Mouse (Mus musculus) embryo, embryonic 11 days (tissue): ENCODE results near the gene Nsun5.

Source experiments
- DNase-seq: peaks from one replicate; pipeline ENCODE4 v3.0.0-alpha.2; 2015

Nsun5 gene

GRCm38 (mm10) chr5:135376341-135376740, 6.6 kb downstream of the Nsun5 start:
- no peak for DNase-seq

GRCm38 (mm10) chr5:135380681-135381080, 10.9 kb downstream of the Nsun5 start:
- no peak for DNase-seq

DNA sequence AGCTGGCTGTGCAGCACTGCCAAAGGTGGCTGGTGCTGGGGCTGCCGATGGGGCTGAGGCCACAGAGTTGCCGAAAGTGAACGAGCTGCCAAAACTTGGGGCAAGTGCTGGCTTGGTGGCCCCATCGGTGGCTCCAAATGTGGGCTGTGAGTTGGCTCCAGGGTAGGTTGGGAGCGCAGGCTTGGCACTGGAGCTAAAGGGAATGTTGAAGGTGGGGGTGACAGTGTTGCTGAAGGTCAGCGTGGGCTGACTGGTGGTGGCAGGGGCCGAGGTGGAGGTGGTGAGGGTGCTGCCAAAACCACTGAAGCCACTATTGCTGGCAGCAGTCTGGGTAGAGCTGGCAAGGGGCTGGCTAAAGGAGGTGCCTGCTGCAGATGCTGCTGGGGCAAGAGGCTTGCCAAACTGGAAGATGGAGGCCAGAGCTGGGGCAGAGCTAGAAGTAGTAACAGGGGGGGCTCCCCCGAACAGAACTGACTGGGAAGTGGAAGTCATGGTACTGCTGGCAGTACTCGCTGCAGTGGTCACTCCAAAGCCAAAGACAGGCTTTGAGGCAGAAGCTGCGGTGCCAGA, 11.7 kb downstream of the Nsun5 start:
- no peak for DNase-seq

DNA sequence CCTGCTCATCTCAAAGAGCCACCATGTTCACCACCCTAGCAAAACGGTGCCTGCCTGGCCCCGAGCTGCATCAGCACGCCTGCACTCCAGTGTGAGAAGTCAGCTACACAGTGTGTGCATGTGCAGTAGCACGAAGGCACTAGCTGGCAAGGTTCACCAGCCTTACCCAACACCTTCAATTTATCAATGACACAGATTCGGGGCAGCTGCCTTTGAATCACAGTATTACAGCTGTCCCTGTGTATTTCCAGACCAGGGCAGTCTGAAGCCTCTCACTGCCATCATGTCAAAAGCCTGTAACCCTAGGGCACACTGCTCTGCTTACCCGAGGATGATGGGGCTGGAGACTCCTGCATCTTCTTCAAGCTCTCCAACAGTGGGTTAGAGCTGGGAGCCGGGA, 13.0 kb downstream of the Nsun5 start:
- no peak for DNase-seq

- DNase-seq: no peak
Observed at GRCm38 (mm10) chr5:135383771-135384170, 14.0 kb downstream of the Nsun5 start.

DNA sequence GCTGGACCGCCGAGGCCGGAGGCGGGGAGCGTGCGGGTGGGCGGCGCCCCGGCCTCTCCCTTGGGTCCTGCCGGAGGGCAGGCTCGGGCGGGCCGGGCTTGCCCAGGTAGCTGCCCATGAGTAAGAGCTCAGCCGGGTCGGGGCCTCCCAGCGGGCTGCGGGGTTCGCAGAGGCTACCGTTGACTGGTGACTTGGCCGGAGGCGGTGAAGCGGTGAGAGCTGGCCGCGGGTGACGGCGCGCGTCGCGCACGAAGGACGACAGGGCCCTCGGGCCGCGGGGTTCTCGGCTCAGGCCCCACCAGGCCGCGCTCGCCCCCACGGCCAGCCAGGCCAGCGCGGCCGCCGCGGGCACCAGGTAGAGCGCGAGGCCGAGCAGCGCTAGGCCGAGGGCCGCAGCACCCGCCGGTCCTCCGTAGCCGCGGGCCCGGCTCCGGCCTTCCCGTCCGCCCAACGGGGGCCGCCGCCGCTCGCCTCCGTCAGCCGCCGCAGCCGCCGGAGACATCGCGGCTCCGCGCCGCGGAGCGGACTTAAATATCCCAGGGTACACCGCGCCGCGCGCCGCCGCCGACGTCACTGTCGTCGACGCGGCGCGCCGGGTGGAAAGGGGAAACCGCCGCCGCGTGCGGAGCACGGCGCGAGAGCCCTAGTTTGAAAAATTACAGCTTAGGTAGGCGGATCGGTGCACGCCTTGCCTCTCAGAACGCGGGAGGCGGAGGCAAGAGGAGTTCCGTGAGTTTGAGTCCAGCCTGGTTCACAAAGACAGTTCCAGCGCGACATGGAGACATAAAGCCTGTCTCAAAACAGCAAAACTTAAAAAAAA, 24.5 kb downstream of the Nsun5 start, which contains the start of gene Pom121:
Pom121 (minus strand) TSS at position 543 of the 820 bp plus-strand sequence.
- peak; percentile 97 for DNase-seq

GRCm38 (mm10) chr5:135395826-135396225, 26.1 kb downstream of the Nsun5 start:
- peak; percentile 63 for DNase-seq

- no peak for DNase-seq
Observed at GRCm38 (mm10) chr5:135399382-135399781, 29.6 kb downstream of the Nsun5 start.

- peak; percentile 85 for DNase-seq
Observed at GRCm38 (mm10) chr5:135400244-135400643, 30.5 kb downstream of the Nsun5 start.

DNA sequence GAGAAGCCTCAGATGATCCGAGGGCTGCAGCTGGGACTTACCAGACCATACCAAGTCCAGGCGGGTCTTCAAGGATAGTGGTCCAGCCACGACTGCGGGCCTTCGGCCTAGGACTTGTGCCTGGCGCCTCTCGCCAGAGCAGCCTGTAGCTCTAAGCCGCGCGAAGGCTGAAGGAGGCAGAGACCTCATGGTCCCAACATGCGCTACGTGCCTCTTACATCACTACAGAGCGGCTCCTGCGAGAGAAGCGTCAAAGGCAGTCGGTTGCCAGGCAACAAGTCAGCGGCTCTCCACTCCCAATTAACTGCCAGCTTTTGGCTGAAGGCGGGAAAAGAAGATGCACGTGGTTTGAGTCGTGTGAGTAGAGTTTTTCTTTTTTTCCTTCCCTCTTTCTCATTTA, 34.9 kb downstream of the Nsun5 start:
- DNase-seq: peak; percentile 63

GRCm38 (mm10) chr5:135405437-135405836, 35.7 kb downstream of the Nsun5 start:
- DNase-seq: no peak

GRCm38 (mm10) chr5:135408114-135408513, 38.4 kb downstream of the Nsun5 start:
- no peak for DNase-seq

DNA sequence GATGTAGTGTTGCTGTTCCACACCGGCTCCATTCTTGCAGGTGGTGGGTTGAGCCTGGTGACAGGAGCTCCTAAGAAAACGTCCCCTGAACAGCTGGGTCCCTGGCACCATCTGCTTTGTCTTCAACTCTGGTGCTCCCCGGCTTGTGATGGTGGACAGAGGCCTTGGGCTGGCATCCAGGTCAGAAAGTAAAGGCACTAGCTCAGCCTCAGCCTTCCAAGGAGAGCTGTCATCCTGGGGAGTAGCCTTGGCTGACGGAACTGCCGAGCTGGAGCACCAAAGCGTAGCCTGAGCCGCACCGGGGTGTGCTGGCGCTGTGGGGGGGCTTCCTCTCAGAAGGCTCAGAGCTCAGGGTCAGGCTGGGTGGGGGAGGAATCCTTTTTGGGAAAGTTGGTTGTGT, 40.5 kb downstream of the Nsun5 start:
- no peak for DNase-seq
